Mouse (Mus musculus) hindbrain, embryonic 13.5 days (tissue): ENCODE measurements around the gene Sncg. TPM values are rescaled to one million over a fixed set of nuclear protein-coding genes. Genes with fewer than 3 reads are reported as not detected.

Experiments used
- ATAC-seq: fragments of 200-750 bp; cut with Nextera tagmentation; 2 replicates; pipeline ENCODE4 v1.8.0; 2017; ENCODE audit warnings: moderate TSS enrichment; ENCODE audit not compliant: low FRiP score
- H3K27ac ChIP-seq: fragments of 300-500 bp; sonication (generic); 2 replicates; pipeline ENCODE4 v1.5.1; 2015; ENCODE audit warnings: inconsistent platforms, mild to moderate bottlenecking, moderate library complexity
- H3K27me3 ChIP-seq: fragments of 300-500 bp; sonication (generic); 2 replicates; pipeline ENCODE4 v1.6.1; 2015; ENCODE audit warnings: mild to moderate bottlenecking, inconsistent platforms
- H3K36me3 ChIP-seq: fragments of 300-500 bp; sonication (generic); 2 replicates; pipeline ENCODE4 v1.6.1; 2015; ENCODE audit warnings: mild to moderate bottlenecking, inconsistent platforms
- H3K4me1 ChIP-seq: fragments of 300-500 bp; sonication (generic); replicated peaks from 2 replicates; pipeline ENCODE4 v1.6.1; 2015; ENCODE audit warnings: inconsistent platforms
- H3K4me2 ChIP-seq: fragments of 300-500 bp; sonication (generic); 2 replicates; pipeline ENCODE4 v1.6.1; 2015; ENCODE audit warnings: inconsistent platforms, mild to moderate bottlenecking, moderate library complexity
- H3K4me3 ChIP-seq: fragments of 300-500 bp; sonication (generic); 2 replicates; pipeline ENCODE4 v1.5.1; 2015; ENCODE audit warnings: mild to moderate bottlenecking, inconsistent platforms
- H3K9ac ChIP-seq: fragments of 300-500 bp; sonication (generic); 2 replicates; pipeline ENCODE4 v1.6.1; 2015; ENCODE audit warnings: mild to moderate bottlenecking, inconsistent platforms
- H3K9me3 ChIP-seq: fragments of 300-500 bp; sonication (generic); 2 replicates; pipeline ENCODE4 v1.6.1; 2016; ENCODE audit warnings: inconsistent platforms
- WGBS: fragments of 180-500 bp; shearing (Covaris S2); methylation state at CpG from one replicate; pipeline ENCODE4 v1.1.7; 2015; 5-methylcytosine and 5-hydroxymethylcytosine counted together
- polyA plus RNA-seq: library from polyadenylated mRNA; unstranded; fragments of >200 nt; fragmentation: Nextera tagmentation; extraction: Ambion mirVana; gene quantifications from 2 replicates; pipeline ENCODE4 v1.2.1, GENCODE M21; 2015

The Sncg gene
- polyA plus RNA-seq, 1 experiment from 2014 or later, result 244 TPM

GRCm38 (mm10) chr14:34327618-34328017 lies 47.0 kb downstream of the Sncg start:
- H3K36me3 ChIP-seq, result peaks cover 80% of the 10 kb centered on the region
- no peak overlapping the region for H3K9ac ChIP-seq
- no peak overlapping the region for H3K4me3 ChIP-seq
- WGBS, result 85% methylated on average over 1 of the region's 1 CpGs
- H3K27ac ChIP-seq, result no peak overlapping the region
- no peaks in the 10 kb centered on the region for H3K27me3 ChIP-seq
- no peak overlapping the region for H3K4me2 ChIP-seq
- no peak for ATAC-seq
- H3K9me3 ChIP-seq, result no peaks in the 10 kb centered on the region
- 0 out of 2 replicates have a peak, but pooled peaks cover 3% of the 10 kb centered on the region for H3K4me1 ChIP-seq

GRCm38 (mm10) chr14:34326606-34327005 lies 48.0 kb downstream of the Sncg start:
- no peak overlapping the region for H3K27ac ChIP-seq
- no peaks in the 10 kb centered on the region for H3K9me3 ChIP-seq
- WGBS, result 98% methylated on average over 3 of the region's 3 CpGs
- no peak overlapping the region for H3K4me2 ChIP-seq
- ATAC-seq, result no peak
- peaks cover 76% of the 10 kb centered on the region for H3K36me3 ChIP-seq
- H3K4me1 ChIP-seq, result 0 out of 2 replicates have a peak, but pooled peaks cover 1% of the 10 kb centered on the region
- H3K27me3 ChIP-seq, result no peaks in the 10 kb centered on the region
- no peak overlapping the region for H3K9ac ChIP-seq
- H3K4me3 ChIP-seq, result no peak overlapping the region

GRCm38 (mm10) chr14:34323576-34324085 lies 51.0 kb downstream of the Sncg start:
- WGBS, result 94% methylated on average over 5 of the region's 5 CpGs
- no peak for ATAC-seq
- H3K27me3 ChIP-seq, result no peaks in the 10 kb centered on the region

More at GRCm38 (mm10) chr14:34323576-34324085, 51.0 kb downstream of the Sncg start:
- Histone ChIP-seq H3K9ac (no peak overlapping the region), H3K4me1 (no peaks in the 10 kb centered on the region), H3K9me3 (no peaks in the 10 kb centered on the region), H3K4me3 (no peak overlapping the region), H3K27ac (no peak overlapping the region), H3K4me2 (no peak overlapping the region), H3K36me3 (peaks cover 66% of the 10 kb centered on the region)

Other genes with a start within 250 kb of the Sncg start
- 0.13 and 0.18 TPM in 2 replicates for gene Npy4r, start 222.3 kb downstream of the Sncg start, polyA plus RNA-seq
- gene Gprin2, start 173.1 kb downstream of the Sncg start, polyA plus RNA-seq, result 4.8 and 5.5 TPM in 2 replicates
- gene Syt15, start 155.2 kb downstream of the Sncg start, polyA plus RNA-seq, result 0.48 and 0.68 TPM in 2 replicates
- gene Shld2, start 64.3 kb downstream of the Sncg start, polyA plus RNA-seq, result 5.9 and 8.7 TPM in 2 replicates
- 88.5 and 100.0 TPM in 2 replicates for gene Glud1, start 64.1 kb downstream of the Sncg start, polyA plus RNA-seq
- not detected in 2 replicates for gene Fam25c, start 19.4 kb downstream of the Sncg start, polyA plus RNA-seq
- gene Mmrn2, start 676 bp upstream of the Sncg start, polyA plus RNA-seq, result 5.6 and 5.7 TPM in 2 replicates
- gene Bmpr1a, start 128.6 kb upstream of the Sncg start, polyA plus RNA-seq, result 19.5 and 20.5 TPM in 2 replicates
- gene 9230112D13Rik, start 148.0 kb upstream of the Sncg start, polyA plus RNA-seq, result not detected in 2 replicates
- gene Ldb3, start 213.9 kb upstream of the Sncg start, polyA plus RNA-seq, result 0.50 and 0.56 TPM in 2 replicates
- gene Opn4, start 225.4 kb upstream of the Sncg start, polyA plus RNA-seq, result not detected in 2 replicates